Mouse (Mus musculus): ENCODE measurements around the gene Fndc8. TPM values are rescaled to one million over a fixed set of nuclear protein-coding genes. Genes with fewer than 3 reads are reported as not detected.
A peak's percentile ranks its signal among the peaks of the same experiment; 100 is the strongest.

Gene Fndc8
- total and polyA plus RNA-seq, 3 experiments = 0.06 TPM; not detected in 2

GRCm38 (mm10) chr11:82863488-82863931 lies 28.4 kb upstream of the Fndc8 start:
- WGBS = 60% methylated on average over 4 of the region's 4 CpGs
- intact Hi-C loops (cut with DNase I) = no loop called here
- H3K9ac ChIP-seq (ENCODE audit: low read depth, low read length) = no peak overlapping the region
- no peak overlapping the region for H3K27ac ChIP-seq
- no peak overlapping the region for H3K4me3 ChIP-seq
- 0 out of 2 replicates have a peak, but pooled peaks cover 1% of the 10 kb centered on the region for H3K79me2 ChIP-seq (replicated peaks; ENCODE audit: control insufficient read depth, insufficient read depth, low read length)
- H3K4me1 ChIP-seq (ENCODE audit: control insufficient read depth, insufficient read depth, low read length) = peaks cover 2% of the 10 kb centered on the region
- TF ChIP-seq POLR2A (IDR thresholded peaks at IDR 0.05; ENCODE audit: insufficient read depth, low read depth, low read length) (no peak), EP300 (IDR thresholded peaks at IDR 0.05; ENCODE audit: insufficient read depth, low read depth, low read length) (no peak), CTCF (IDR thresholded peaks at IDR 0.05) (no peak)
- H3K36me3 ChIP-seq (ENCODE audit: control insufficient read depth, insufficient read depth, low read length) = no peaks in the 10 kb centered on the region
- DNase-seq = no peak
- no peaks in the 10 kb centered on the region for H3K27me3 ChIP-seq (ENCODE audit: control insufficient read depth, insufficient read depth, low read length)

- TF ChIP-seq CTCF (IDR thresholded peaks at IDR 0.05) (no peak), EP300 (IDR thresholded peaks at IDR 0.05; ENCODE audit: insufficient read depth, low read depth, low read length) (no peak), POLR2A (IDR thresholded peaks at IDR 0.05; ENCODE audit: insufficient read depth, low read depth, low read length) (no peak)
- Histone ChIP-seq H3K4me1 (ENCODE audit: control insufficient read depth, insufficient read depth, low read length) (peaks cover 2% of the 10 kb centered on the region), H3K27ac (no peak overlapping the region), H3K9ac (ENCODE audit: low read depth, low read length) (no peak overlapping the region), H3K36me3 (ENCODE audit: control insufficient read depth, insufficient read depth, low read length) (no peaks in the 10 kb centered on the region; the same call in 1 of the 2 replicates), H3K4me3 (no peak overlapping the region), H3K27me3 (ENCODE audit: control insufficient read depth, insufficient read depth, low read length) (no peaks in the 10 kb centered on the region), H3K79me2 (replicated peaks; ENCODE audit: control insufficient read depth, insufficient read depth, low read length) (0 out of 2 replicates have a peak, but pooled peaks cover 1% of the 10 kb centered on the region)
- no peak for DNase-seq
- 82% methylated on average over 10 of the region's 10 CpGs for WGBS
- intact Hi-C loops (cut with DNase I) = no loop called here
Observed at GRCm38 (mm10) chr11:82865957-82866356, 26.0 kb upstream of the Fndc8 start.

GRCm38 (mm10) chr11:82866850-82867564 lies 24.9 kb upstream of the Fndc8 start:
- Histone ChIP-seq H3K9ac (ENCODE audit: low read depth, low read length) (no peak overlapping the region), H3K4me1 (ENCODE audit: control insufficient read depth, insufficient read depth, low read length) (no peaks in the 10 kb centered on the region), H3K36me3 (ENCODE audit: control insufficient read depth, insufficient read depth, low read length) (no peaks in the 10 kb centered on the region; the same call in 1 of the 2 replicates), H3K27me3 (ENCODE audit: control insufficient read depth, insufficient read depth, low read length) (no peaks in the 10 kb centered on the region), H3K27ac (no peak overlapping the region), H3K4me3 (no peak overlapping the region), H3K79me2 (replicated peaks; ENCODE audit: control insufficient read depth, insufficient read depth, low read length) (0 out of 2 replicates have a peak, but pooled peaks cover 1% of the 10 kb centered on the region)
- 46% methylated on average over 7 of the region's 7 CpGs for WGBS
- no peak for DNase-seq
- no peak for TF ChIP-seq CTCF (IDR thresholded peaks at IDR 0.05)
- no peak for TF ChIP-seq EP300 (IDR thresholded peaks at IDR 0.05; ENCODE audit: insufficient read depth, low read depth, low read length)
- TF ChIP-seq POLR2A (IDR thresholded peaks at IDR 0.05; ENCODE audit: insufficient read depth, low read depth, low read length) = no peak
- intact Hi-C loops (cut with DNase I) = no loop called here

GRCm38 (mm10) chr11:82867956-82868355 lies 24.0 kb upstream of the Fndc8 start:
- H3K79me2 ChIP-seq (replicated peaks; ENCODE audit: control insufficient read depth, insufficient read depth, low read length) = no peaks in the 10 kb centered on the region
- no peak overlapping the region for H3K27ac ChIP-seq
- TF ChIP-seq EP300 (IDR thresholded peaks at IDR 0.05; ENCODE audit: insufficient read depth, low read depth, low read length) = no peak
- no peak for TF ChIP-seq CTCF (IDR thresholded peaks at IDR 0.05)
- TF ChIP-seq POLR2A (IDR thresholded peaks at IDR 0.05; ENCODE audit: insufficient read depth, low read depth, low read length) = no peak
- H3K9ac ChIP-seq (ENCODE audit: low read depth, low read length) = no peak overlapping the region
- intact Hi-C loops (cut with DNase I) = no loop called here
- H3K4me3 ChIP-seq = no peak overlapping the region
- no peaks in the 10 kb centered on the region; the same call in 1 of the 2 replicates for H3K36me3 ChIP-seq (ENCODE audit: control insufficient read depth, insufficient read depth, low read length)
- no peak for DNase-seq
- no peaks in the 10 kb centered on the region for H3K27me3 ChIP-seq (ENCODE audit: control insufficient read depth, insufficient read depth, low read length)
- no peaks in the 10 kb centered on the region for H3K4me1 ChIP-seq (ENCODE audit: control insufficient read depth, insufficient read depth, low read length)
- WGBS = 58% methylated on average over 5 of the region's 5 CpGs

- H3K9ac ChIP-seq (ENCODE audit: low read depth, low read length) = peak overlapping the region; percentile 45
- H3K4me1 ChIP-seq (ENCODE audit: control insufficient read depth, insufficient read depth, low read length) = no peaks in the 10 kb centered on the region
- H3K36me3 ChIP-seq (ENCODE audit: control insufficient read depth, insufficient read depth, low read length) = no peaks in the 10 kb centered on the region; the same call in 1 of the 2 replicates
- intact Hi-C loops (cut with DNase I) = loop anchor here (2.0 to 5.0 kb wide), 4 partner anchors 32 to 122 kb away; partner anchors contain the start of gene Nle1
- H3K27ac ChIP-seq = peak overlapping the region; percentile 87
- no peaks in the 10 kb centered on the region for H3K27me3 ChIP-seq (ENCODE audit: control insufficient read depth, insufficient read depth, low read length)
- H3K79me2 ChIP-seq (replicated peaks; ENCODE audit: control insufficient read depth, insufficient read depth, low read length) = no peaks in the 10 kb centered on the region
- no peak for TF ChIP-seq EP300 (IDR thresholded peaks at IDR 0.05; ENCODE audit: insufficient read depth, low read depth, low read length)
- no peak for TF ChIP-seq POLR2A (IDR thresholded peaks at IDR 0.05; ENCODE audit: insufficient read depth, low read depth, low read length)
- TF ChIP-seq CTCF (IDR thresholded peaks at IDR 0.05) = no peak
- peak overlapping the region; percentile 89 for H3K4me3 ChIP-seq
- DNase-seq = no peak
- 60% methylated on average over 9 of the region's 9 CpGs for WGBS
Observed at GRCm38 (mm10) chr11:82869506-82870172, 22.3 kb upstream of the Fndc8 start.
